ENCODE assay signal across 11 mouse cellular contexts in genomic region chr3:19810034-19810433, GRCm38 (mm10).
"Had no signal": no experiment of that assay in that cellular context is flagged by ENCODE, and none has a peak within 500 bp of the region (broad histone marks: within the 10 kb centered on the region; RNA-seq: fewer than 3 reads in every experiment).

No protein-coding gene starts in this region.

- H3K4me1 ChIP-seq: limb, embryonic 15.5 days; liver, embryonic 12.5 days; midbrain, embryonic 15.5 days; neural tube, embryonic 12.5 days; stomach, embryonic 15.5 days had no signal

- ATAC-seq: intestine, embryonic 16.5 days; liver, embryonic 12.5 days; midbrain, embryonic 15.5 days had no signal

- H3K36me3 ChIP-seq: limb, embryonic 15.5 days; liver, embryonic 12.5 days; midbrain, embryonic 15.5 days; neural tube, embryonic 12.5 days; stomach, embryonic 15.5 days had no signal

- H3K9me3 ChIP-seq: limb, embryonic 15.5 days; liver, embryonic 12.5 days; midbrain, embryonic 15.5 days; neural tube, embryonic 12.5 days; stomach, embryonic 15.5 days had no signal

- H3K9ac ChIP-seq: limb, embryonic 15.5 days; liver, embryonic 12.5 days; midbrain, embryonic 15.5 days; neural tube, embryonic 12.5 days; stomach, embryonic 15.5 days had no signal

- H3K4me3 ChIP-seq: limb, embryonic 15.5 days; liver, embryonic 12.5 days; midbrain, embryonic 15.5 days; neural tube, embryonic 12.5 days; stomach, embryonic 15.5 days had no signal

- DNase-seq: layer of hippocampus, adult 9-11 months; layer of hippocampus, postnatal 36 days; right cerebral cortex, postnatal 14 days; thymus, postnatal 4 days had no signal

- H3K27ac ChIP-seq: limb, embryonic 15.5 days; liver, embryonic 12.5 days; midbrain, embryonic 15.5 days; neural tube, embryonic 12.5 days; stomach, embryonic 15.5 days had no signal

- H3K27me3 ChIP-seq: limb, embryonic 15.5 days; liver, embryonic 12.5 days; midbrain, embryonic 15.5 days; neural tube, embryonic 12.5 days; stomach, embryonic 15.5 days had no signal

- H3K4me2 ChIP-seq: limb, embryonic 15.5 days; liver, embryonic 12.5 days; midbrain, embryonic 11.5 days; midbrain, embryonic 15.5 days; neural tube, embryonic 12.5 days; stomach, embryonic 15.5 days had no signal
